Mouse (Mus musculus) lung, embryonic 14.5 days (tissue): ENCODE results near the gene Sectm1b. TPM values are rescaled to one million over a fixed set of nuclear protein-coding genes. Genes with fewer than 3 reads are reported as not detected.
"Not testable (repeated sequence)": the region's sequence is repeated elsewhere in the genome, so short reads cannot be mapped to it uniquely, and the experiment has no call there.

Source experiments
- ATAC-seq: fragments of 200-750 bp; cut with Nextera tagmentation; 2 replicates; pipeline ENCODE4 v1.8.0; 2017; ENCODE audit warnings: mild to moderate bottlenecking, moderate TSS enrichment, moderate library complexity; ENCODE audit not compliant: insufficient read depth
- DNase-seq: peaks from one replicate; pipeline ENCODE4 v3.0.0-alpha.2; 2015
- H3K27ac ChIP-seq: fragments of 300-500 bp; sonication (generic); 2 replicates; pipeline ENCODE4 v1.5.1; 2014; ENCODE audit warnings: low read depth, mild to moderate bottlenecking, moderate library complexity
- H3K27me3 ChIP-seq: fragments of 300-500 bp; sonication (generic); 2 replicates; pipeline ENCODE4 v1.6.1; 2014; ENCODE audit warnings: low read length, control low read depth; ENCODE audit not compliant: insufficient read depth
- H3K36me3 ChIP-seq: fragments of 300-500 bp; sonication (generic); 2 replicates; pipeline ENCODE4 v1.6.1; 2014; ENCODE audit warnings: control low read depth; ENCODE audit not compliant: insufficient read depth
- H3K4me1 ChIP-seq: fragments of 300-500 bp; sonication (generic); 2 replicates; pipeline ENCODE4 v1.6.1; 2014; ENCODE audit warnings: antibody characterized with exemption, control low read depth; ENCODE audit not compliant: insufficient read depth
- H3K4me2 ChIP-seq: fragments of 300-500 bp; sonication (generic); 2 replicates; pipeline ENCODE4 v1.6.1; 2014; ENCODE audit warnings: mild to moderate bottlenecking
- H3K4me3 ChIP-seq: fragments of 300-500 bp; sonication (generic); 2 replicates; pipeline ENCODE4 v1.5.1; 2014; ENCODE audit warnings: low read depth, low read length
- H3K9ac ChIP-seq: fragments of 300-500 bp; sonication (generic); 2 replicates; pipeline ENCODE4 v1.6.1; 2014
- H3K9me3 ChIP-seq: fragments of 300-500 bp; sonication (generic); 2 replicates; pipeline ENCODE4 v1.6.1; 2016; ENCODE audit warnings: low read depth, low read length, control low read depth
- CTCF ChIP-seq: IDR thresholded peaks from 2 replicates; pipeline ENCODE4 v1.5.1; 2016; ENCODE audit warnings: antibody characterized with exemption, low read depth
- WGBS: fragments of 180-500 bp; shearing (Covaris S2); extraction: QIAGEN DNeasy Blood & Tissue Kit; methylation state at CpG from one replicate; pipeline ENCODE4 v1.1.7; 2014; 5-methylcytosine and 5-hydroxymethylcytosine counted together
- polyA plus RNA-seq: library from polyadenylated mRNA; unstranded; fragments of >200 nt; fragmentation: Nextera tagmentation; extraction: Ambion mirVana; gene quantifications from 2 replicates; pipeline ENCODE4 v1.2.1, GENCODE M21; 2014

The Sectm1b gene
- polyA plus RNA-seq, 1 experiment from 2014 or later, result not detected

- DNase-seq (peak; percentile 64), ATAC-seq (peak; percentile 16; the same call in 1 of the 2 replicates)
- Histone ChIP-seq H3K4me3 (no peak overlapping the region), H3K9me3 (no peaks in the 10 kb centered on the region), H3K27me3 (no peaks in the 10 kb centered on the region), H3K27ac (no peak overlapping the region), H3K4me1 (no peaks in the 10 kb centered on the region), H3K4me2 (no peak overlapping the region), H3K9ac (no peak overlapping the region), H3K36me3 (no peaks in the 10 kb centered on the region)
- TF ChIP-seq CTCF, result no peak
- WGBS, result 30% methylated on average over 7 of the region's 7 CpGs
Measured at GRCm38 (mm10) chr11:121056536-121057236, 6.7 kb downstream of the Sectm1b start.

GRCm38 (mm10) chr11:121053536-121053935 lies 9.8 kb downstream of the Sectm1b start:
- peak; percentile 100 for TF ChIP-seq CTCF
- Histone ChIP-seq H3K27me3 (no peaks in the 10 kb centered on the region), H3K9ac (no peak overlapping the region), H3K9me3 (no peaks in the 10 kb centered on the region), H3K4me1 (no peaks in the 10 kb centered on the region), H3K27ac (no peak overlapping the region), H3K4me3 (no peak overlapping the region), H3K4me2 (no peak overlapping the region), H3K36me3 (no peaks in the 10 kb centered on the region)
- 15% methylated on average over 8 of the region's 8 CpGs for WGBS
- DNase-seq (peak; percentile 96), ATAC-seq (peak; percentile 61)

GRCm38 (mm10) chr11:121052387-121052786 lies 11.0 kb downstream of the Sectm1b start:
- H3K36me3 ChIP-seq, result no peaks in the 10 kb centered on the region
- no peak for ATAC-seq
- no peak for DNase-seq
- TF ChIP-seq CTCF, result no peak
- 63% methylated on average over 4 of the region's 4 CpGs for WGBS
- no peak overlapping the region for H3K27ac ChIP-seq
- no peak overlapping the region for H3K4me2 ChIP-seq
- H3K4me1 ChIP-seq, result no peaks in the 10 kb centered on the region
- no peaks in the 10 kb centered on the region for H3K9me3 ChIP-seq
- no peak overlapping the region for H3K4me3 ChIP-seq
- H3K9ac ChIP-seq, result no peak overlapping the region
- H3K27me3 ChIP-seq, result no peaks in the 10 kb centered on the region

- Histone ChIP-seq H3K4me3 (no peak overlapping the region), H3K27ac (no peak overlapping the region), H3K27me3 (no peaks in the 10 kb centered on the region), H3K4me2 (no peak overlapping the region), H3K4me1 (no peaks in the 10 kb centered on the region), H3K36me3 (no peaks in the 10 kb centered on the region), H3K9me3 (no peaks in the 10 kb centered on the region), H3K9ac (no peak overlapping the region)
- DNase-seq, result peak; percentile 22
- ATAC-seq, result no peak
- WGBS, result 51% methylated on average over 1 of the region's 1 CpGs
- TF ChIP-seq CTCF, result no peak
Measured at GRCm38 (mm10) chr11:121051793-121052192, 11.6 kb downstream of the Sectm1b start.

- 49% methylated on average over 1 of the region's 1 CpGs for WGBS
- ATAC-seq, result no peak
- H3K4me2 ChIP-seq, result no peak overlapping the region
- no peaks in the 10 kb centered on the region for H3K27me3 ChIP-seq
- H3K4me3 ChIP-seq, result no peak overlapping the region
- H3K27ac ChIP-seq, result no peak overlapping the region
- TF ChIP-seq CTCF, result no peak
- H3K4me1 ChIP-seq, result no peaks in the 10 kb centered on the region
- no peak overlapping the region for H3K9ac ChIP-seq
- H3K36me3 ChIP-seq, result no peaks in the 10 kb centered on the region
- no peak for DNase-seq
- H3K9me3 ChIP-seq, result no peaks in the 10 kb centered on the region
Measured at GRCm38 (mm10) chr11:121049840-121050239, 13.5 kb downstream of the Sectm1b start.

GRCm38 (mm10) chr11:121047826-121048399 lies 15.5 kb downstream of the Sectm1b start:
- Histone ChIP-seq H3K4me1 (no peaks in the 10 kb centered on the region), H3K27ac (no peak overlapping the region), H3K27me3 (no peaks in the 10 kb centered on the region), H3K9ac (no peak overlapping the region), H3K9me3 (no peaks in the 10 kb centered on the region), H3K4me2 (no peak overlapping the region), H3K4me3 (no peak overlapping the region), H3K36me3 (no peaks in the 10 kb centered on the region)
- TF ChIP-seq CTCF, result peak; percentile 68
- DNase-seq (peak; percentile 76), ATAC-seq (no peak)
- 57% methylated on average over 2 of the region's 2 CpGs for WGBS

- peak; percentile 37 for DNase-seq
- Histone ChIP-seq H3K9ac (no peak overlapping the region), H3K4me3 (no peak overlapping the region), H3K27me3 (no peaks in the 10 kb centered on the region), H3K36me3 (no peaks in the 10 kb centered on the region), H3K27ac (no peak overlapping the region), H3K4me1 (no peaks in the 10 kb centered on the region), H3K4me2 (no peak overlapping the region), H3K9me3 (no peaks in the 10 kb centered on the region)
- no peak for TF ChIP-seq CTCF
- WGBS, result 71% methylated on average over 1 of the region's 1 CpGs
- ATAC-seq, result no peak
Measured at GRCm38 (mm10) chr11:121045286-121045685, 18.1 kb downstream of the Sectm1b start.

GRCm38 (mm10) chr11:121043025-121043424 lies 20.3 kb downstream of the Sectm1b start:
- H3K4me3 ChIP-seq, H3K27me3 ChIP-seq, H3K27ac ChIP-seq, H3K9me3 ChIP-seq, H3K4me2 ChIP-seq, H3K9ac ChIP-seq, ATAC-seq, H3K36me3 ChIP-seq, H3K4me1 ChIP-seq, DNase-seq: not testable (repeated sequence)
- 25% methylated on average over 1 of the region's 1 CpGs for WGBS
